Mouse (Mus musculus): ENCODE results near the gene Spop.

Gene Spop

DNA sequence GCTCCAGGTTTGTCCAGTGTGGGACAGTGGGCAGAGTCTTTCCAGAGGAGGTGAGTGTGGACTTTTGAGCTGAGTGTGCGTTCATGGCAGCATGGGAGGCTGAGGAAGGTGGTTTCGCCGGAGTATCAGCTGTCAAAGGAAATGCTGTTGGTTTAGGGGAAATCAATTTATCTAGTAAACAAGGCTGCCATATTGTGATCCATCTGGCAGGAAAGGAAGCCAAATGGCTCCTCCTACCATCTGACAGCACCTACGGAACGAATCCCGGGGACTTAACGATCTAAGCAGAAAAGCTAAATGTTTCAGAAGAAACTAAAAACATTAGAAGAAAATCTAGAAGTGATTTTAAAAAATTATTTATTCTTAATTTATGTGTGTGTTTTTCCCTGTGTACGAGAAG is 113.4 kb downstream of the Spop start:
- DNase-seq = no peak

DNA sequence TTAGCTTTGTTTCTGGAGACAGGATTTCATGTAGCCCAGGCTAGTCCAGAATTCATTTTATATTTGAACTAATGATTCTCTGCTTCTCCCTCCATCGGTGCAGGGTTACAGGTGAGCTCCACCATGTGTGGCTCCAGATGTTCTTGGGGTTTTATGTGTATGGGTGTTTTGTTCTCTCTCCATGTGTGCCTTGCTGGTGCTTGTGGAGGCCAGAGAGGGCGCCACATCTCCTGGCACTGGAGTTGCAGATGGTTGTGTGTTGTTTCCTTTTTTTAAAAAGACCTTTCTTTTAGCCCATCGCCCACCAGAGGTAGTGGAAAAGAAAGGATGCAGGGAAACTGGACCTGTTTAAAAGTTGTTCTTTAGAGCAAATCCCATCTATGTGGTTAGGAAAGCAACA is 114.4 kb downstream of the Spop start:
- DNase-seq = no peak

GRCm38 (mm10) chr11:95532353-95533072 is 118.6 kb downstream of the Spop start:
- no peak for DNase-seq

- peak; percentile 96 for DNase-seq
These were observed 119.7 kb downstream of the Spop start for GRCm38 (mm10) chr11:95533484-95534160.

DNA sequence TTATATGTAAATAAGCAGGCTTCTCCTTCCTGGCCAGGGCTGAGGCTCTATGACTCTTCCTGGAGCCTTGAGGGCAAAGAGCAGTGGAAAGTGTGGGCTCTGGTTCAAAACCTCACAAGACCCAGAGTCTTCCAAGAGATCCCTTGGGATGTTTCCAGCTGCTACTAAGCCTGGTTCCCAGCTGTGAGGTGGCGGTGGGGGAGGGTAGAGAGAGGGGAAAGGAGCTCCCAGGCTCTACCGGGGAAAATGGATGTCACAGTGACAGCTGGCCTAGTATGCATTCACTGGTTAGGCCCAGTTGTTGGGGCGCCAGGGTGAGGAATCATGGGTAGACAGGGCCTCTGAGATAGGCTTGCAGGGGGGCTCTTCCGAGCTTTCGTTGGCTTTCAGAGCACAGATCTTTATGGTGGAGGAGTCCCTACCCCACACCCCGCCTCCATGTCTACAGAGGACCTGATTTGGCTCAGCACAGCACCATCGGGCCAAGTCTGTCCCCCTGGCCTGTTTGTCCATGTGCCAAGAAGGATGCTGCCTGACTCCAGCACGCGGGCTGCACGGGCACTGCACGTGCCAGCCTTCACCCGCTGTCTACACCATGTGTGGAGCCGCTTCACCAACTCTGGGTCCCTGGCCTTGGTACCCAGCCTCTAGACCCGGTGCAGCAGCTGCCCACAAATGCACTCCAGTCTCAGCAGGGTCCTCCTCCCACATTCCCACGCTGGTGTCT is 124.7 kb downstream of the Spop start:
- DNase-seq = peak; percentile 94

DNA sequence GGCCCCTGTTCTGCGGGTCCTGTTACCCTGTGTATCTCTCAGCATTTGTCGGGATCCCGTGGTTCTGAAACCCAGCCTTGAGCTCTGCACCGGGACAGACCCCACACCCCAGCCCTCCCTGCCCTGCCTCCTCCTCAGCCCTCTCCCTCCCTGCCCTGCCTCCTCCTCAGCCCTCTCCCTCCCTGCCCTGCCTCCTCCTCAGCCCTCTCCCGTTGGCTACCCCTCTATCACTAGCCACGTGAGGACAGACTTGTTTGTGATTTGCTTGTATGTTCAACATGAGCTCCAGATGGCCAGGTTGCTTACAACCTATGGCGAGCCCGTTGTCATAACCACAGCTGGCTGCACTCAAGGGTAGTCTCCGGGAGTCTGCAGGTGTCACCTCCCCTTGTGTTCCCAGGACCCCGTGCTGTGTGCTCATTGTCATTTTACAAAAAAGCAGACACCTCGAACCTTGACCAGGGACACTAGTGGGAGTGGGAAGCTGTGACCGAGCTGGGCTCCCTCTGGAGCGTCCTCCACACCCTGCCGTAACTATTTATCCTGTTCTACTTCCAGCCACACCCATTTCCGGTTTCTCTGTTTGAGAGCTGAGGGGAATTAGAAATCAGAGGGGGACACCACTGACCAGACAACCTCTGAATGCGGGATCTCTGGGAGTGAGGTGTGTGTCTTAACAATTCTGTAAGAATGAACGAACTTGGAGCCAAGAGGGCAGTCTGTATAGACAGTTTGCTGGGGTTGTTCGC is 126.9 kb downstream of the Spop start:
- DNase-seq = no peak

Measured in heart, adult 11 months (tissue).